Mouse (Mus musculus) heart, adult 2 months (tissue): ENCODE measurements at regions not wholly inside any gene's neighbourhood (a gene's known extent, or its start where the extent isn't known, plus 50 kb on each side); places are given as distances from the start of the nearest gene placed in this dataset.
"Not testable (repeated sequence)": the region's sequence is repeated elsewhere in the genome, so short reads cannot be mapped to it uniquely, and the experiment has no call there.

ENCODE experiments used
- CTCF ChIP-seq: fragments of 200-600 bp; IDR thresholded peaks from 2 replicates; pipeline ENCODE4 v1.8.1; 2022; ENCODE audit warnings: antibody characterized with exemption, mild to moderate bottlenecking, moderate library complexity
- EP300 ChIP-seq: fragments of 200-500 bp; IDR thresholded peaks from 2 replicates; pipeline ENCODE4 v1.6.1; 2011; ENCODE audit warnings: low read depth, low read length, control low read depth; ENCODE audit not compliant: insufficient read depth
- POLR2A ChIP-seq: fragments of 200-500 bp; IDR thresholded peaks from 2 replicates; pipeline ENCODE4 v1.6.1; 2011; ENCODE audit warnings: mild to moderate bottlenecking, low read depth, low read length, control low read depth; ENCODE audit not compliant: insufficient read depth

GRCm38 (mm10) chr8:78139514-78139913 lies 73.6 kb upstream of the Ttc29 start:
- not testable (repeated sequence) for TF ChIP-seq CTCF, EP300, POLR2A
